Mouse (Mus musculus) midbrain, postnatal 0 days (tissue): ENCODE results near the gene Fgd2. TPM values are rescaled to one million over a fixed set of nuclear protein-coding genes. Genes with fewer than 3 reads are reported as not detected.
A peak's percentile ranks its signal among the peaks of the same experiment; 100 is the strongest.

ENCODE experiments used
- ATAC-seq: fragments of 200-750 bp; cut with Nextera tagmentation; 2 replicates; pipeline ENCODE4 v1.8.0; 2017; ENCODE audit warnings: moderate number of reproducible peaks, mild to moderate bottlenecking, moderate TSS enrichment, moderate library complexity; ENCODE audit not compliant: low FRiP score
- DNase-seq: peaks from one replicate; pipeline ENCODE4 v3.0.0-alpha.2; 2015; ENCODE audit warnings: low spot score
- H3K27ac ChIP-seq: fragments of 300-500 bp; sonication (generic); 2 replicates; pipeline ENCODE4 v1.5.1; 2014; ENCODE audit warnings: low read depth, mild to moderate bottlenecking, low read length, mixed read lengths
- H3K27me3 ChIP-seq: fragments of 300-500 bp; sonication (generic); 2 replicates; pipeline ENCODE4 v1.6.1; 2014; ENCODE audit warnings: low read length, control low read depth, mixed read lengths; ENCODE audit not compliant: insufficient read depth
- H3K36me3 ChIP-seq: fragments of 300-500 bp; sonication (generic); 2 replicates; pipeline ENCODE4 v1.6.1; 2014; ENCODE audit warnings: low read length, control low read depth, mixed read lengths; ENCODE audit not compliant: insufficient read depth
- H3K4me1 ChIP-seq: fragments of 300-500 bp; sonication (generic); 2 replicates; pipeline ENCODE4 v1.6.1; 2014; ENCODE audit warnings: mild to moderate bottlenecking, control low read depth, antibody characterized with exemption, low read length, mixed read lengths; ENCODE audit not compliant: insufficient read depth
- H3K4me2 ChIP-seq: fragments of 300-500 bp; sonication (generic); 2 replicates; pipeline ENCODE4 v1.6.1; 2014; ENCODE audit warnings: low read depth, mild to moderate bottlenecking, low read length, mixed read lengths; ENCODE audit not compliant: poor library complexity, severe bottlenecking
- H3K4me3 ChIP-seq: fragments of 300-500 bp; sonication (generic); 2 replicates; pipeline ENCODE4 v1.5.1; 2014; ENCODE audit warnings: low read depth, mild to moderate bottlenecking, low read length, moderate library complexity
- H3K9ac ChIP-seq: fragments of 300-500 bp; sonication (generic); replicated peaks from 2 replicates; pipeline ENCODE4 v1.6.1; 2014; ENCODE audit warnings: mild to moderate bottlenecking, low read length, moderate library complexity, mixed read lengths; ENCODE audit not compliant: poor library complexity, severe bottlenecking
- H3K9me3 ChIP-seq: fragments of 300-500 bp; sonication (generic); 2 replicates; pipeline ENCODE4 v1.6.1; 2016; ENCODE audit warnings: low read length, control low read depth
- CTCF ChIP-seq: IDR thresholded peaks from 2 replicates; pipeline ENCODE4 v1.5.1; 2016; ENCODE audit warnings: antibody characterized with exemption, mild to moderate bottlenecking
- WGBS: fragments of 180-500 bp; shearing (Covaris S2); extraction: QIAGEN DNeasy Blood & Tissue Kit; methylation state at CpG from one replicate; pipeline ENCODE4 v1.1.7; 2014; 5-methylcytosine and 5-hydroxymethylcytosine counted together
- polyA plus RNA-seq: library from polyadenylated mRNA; unstranded; fragments of >200 nt; fragmentation: Nextera tagmentation; extraction: Ambion mirVana; gene quantifications from 2 replicates; pipeline ENCODE4 v1.2.1, GENCODE M21; 2015
- total RNA-seq: library from RNA; depleted of rRNA; stranded (reverse); fragments of >200 nt; gene quantifications from 2 replicates; pipeline ENCODE4 v1.2.3, GENCODE M21; 2014

Gene Fgd2
- total and polyA plus RNA-seq, 2 experiments from 2014 or later = 14.4 to 27.3 TPM

GRCm38 (mm10) chr17:29330671-29331410, 29.9 kb upstream of the Fgd2 start:
- Histone ChIP-seq H3K9ac (no peak overlapping the region), H3K27ac (peak overlapping the region; percentile 59; the same call in 1 of the 2 replicates), H3K4me2 (no peak overlapping the region), H3K9me3 (no peaks in the 10 kb centered on the region), H3K4me1 (peaks cover 12% of the 10 kb centered on the region), H3K27me3 (no peaks in the 10 kb centered on the region), H3K36me3 (peaks cover 43% of the 10 kb centered on the region), H3K4me3 (no peak overlapping the region)
- DNase-seq (peak; percentile 76), ATAC-seq (no peak)
- 27% methylated on average over 5 of the region's 5 CpGs for WGBS
- peak; percentile 25; the same call in 1 of the 2 replicates for TF ChIP-seq CTCF

GRCm38 (mm10) chr17:29332186-29332685, 28.5 kb upstream of the Fgd2 start:
- H3K9ac ChIP-seq = no peak overlapping the region
- 0 out of 2 replicates have a peak, but pooled peaks cover 2% of the 10 kb centered on the region for H3K4me1 ChIP-seq
- DNase-seq (no peak), ATAC-seq (no peak)
- 87% methylated on average over 4 of the region's 4 CpGs for WGBS
- H3K27ac ChIP-seq = no peak overlapping the region
- peaks cover 56% of the 10 kb centered on the region for H3K36me3 ChIP-seq
- H3K9me3 ChIP-seq = no peaks in the 10 kb centered on the region
- no peak for TF ChIP-seq CTCF
- no peaks in the 10 kb centered on the region for H3K27me3 ChIP-seq
- H3K4me2 ChIP-seq = no peak overlapping the region
- H3K4me3 ChIP-seq = no peak overlapping the region

GRCm38 (mm10) chr17:29336266-29336990, 24.3 kb upstream of the Fgd2 start:
- TF ChIP-seq CTCF = no peak
- no peak for DNase-seq
- H3K9ac ChIP-seq = no peak overlapping the region
- WGBS = 93% methylated on average over 19 of the region's 19 CpGs
- ATAC-seq = no peak
- H3K27ac ChIP-seq = no peak overlapping the region
- H3K4me3 ChIP-seq = no peak overlapping the region
- H3K9me3 ChIP-seq = no peaks in the 10 kb centered on the region
- H3K4me2 ChIP-seq = no peak overlapping the region
- H3K36me3 ChIP-seq = peaks cover 80% of the 10 kb centered on the region
- H3K4me1 ChIP-seq = no peaks in the 10 kb centered on the region; the same call in 1 of the 2 replicates
- H3K27me3 ChIP-seq = no peaks in the 10 kb centered on the region

- Histone ChIP-seq H3K4me1 (no peaks in the 10 kb centered on the region; the same call in 1 of the 2 replicates), H3K9me3 (no peaks in the 10 kb centered on the region), H3K27me3 (no peaks in the 10 kb centered on the region), H3K4me3 (no peak overlapping the region), H3K9ac (no peak overlapping the region), H3K36me3 (peaks cover 67% of the 10 kb centered on the region), H3K4me2 (no peak overlapping the region), H3K27ac (peak overlapping the region; percentile 28; the same call in 1 of the 2 replicates)
- 68% methylated on average over 9 of the region's 9 CpGs for WGBS
- DNase-seq (peak; percentile 88), ATAC-seq (peak; percentile 53)
- TF ChIP-seq CTCF = no peak
Measured at GRCm38 (mm10) chr17:29337979-29338823, 22.5 kb upstream of the Fgd2 start.

DNA sequence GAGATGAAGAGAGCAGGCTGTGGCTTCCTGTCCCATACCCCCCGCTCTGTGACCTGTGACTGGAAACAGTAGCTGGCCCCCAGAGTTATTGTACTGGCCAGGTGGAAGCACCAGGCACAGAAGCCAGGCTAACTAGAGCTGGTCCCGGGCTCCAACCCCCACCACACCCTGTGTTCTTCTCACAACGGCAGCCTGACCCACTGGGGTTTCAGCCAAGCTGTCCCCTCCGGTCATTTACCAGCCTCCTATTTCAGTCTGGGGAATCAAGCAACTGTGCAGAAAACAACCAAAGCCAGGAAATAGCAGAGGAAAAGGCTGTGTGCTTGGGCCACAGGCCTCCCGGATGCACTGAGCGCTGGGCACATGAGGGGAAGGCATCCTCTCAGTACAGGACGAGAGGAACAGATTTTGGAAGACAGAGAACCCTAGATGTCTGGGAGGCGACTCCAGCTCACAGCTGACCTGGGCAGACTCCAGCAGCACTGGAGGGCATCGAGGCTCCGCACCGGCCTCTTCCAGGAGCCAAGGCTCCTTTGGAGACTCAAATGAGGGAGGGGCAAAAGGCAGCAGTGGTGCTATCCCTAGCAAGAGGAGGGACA, 21.4 kb upstream of the Fgd2 start:
- Histone ChIP-seq H3K4me2 (no peak overlapping the region), H3K27ac (0 out of 2 replicates have a peak overlapping the region, but pooled peaks have one; percentile 34), H3K9ac (peak overlapping the region; percentile 24; the same call in 1 of the 2 replicates), H3K4me3 (no peak overlapping the region), H3K27me3 (no peaks in the 10 kb centered on the region), H3K9me3 (no peaks in the 10 kb centered on the region), H3K4me1 (no peaks in the 10 kb centered on the region; the same call in 1 of the 2 replicates), H3K36me3 (peaks cover 59% of the 10 kb centered on the region)
- 75% methylated on average over 11 of the region's 11 CpGs for WGBS
- no peak for TF ChIP-seq CTCF
- DNase-seq = peak; percentile 57
- no peak for ATAC-seq
